Mouse (Mus musculus): ENCODE measurements around the gene Phyhipl.

- TF ChIP-seq CTCF (IDR thresholded peaks at IDR 0.05; ENCODE audit: low read depth) (no peak), EP300 (IDR thresholded peaks at IDR 0.05; ENCODE audit: low read depth) (no peak)
Observed at GRCm38 (mm10) chr10:70651769-70652648, 3.8 kb downstream of the Phyhipl start.
